Mouse (Mus musculus): ENCODE data around the gene 2210017I01Rik. TPM values are rescaled to one million over a fixed set of nuclear protein-coding genes. Genes with fewer than 3 reads are reported as not detected.

The 2210017I01Rik gene
- polyA plus RNA-seq, 1 experiment: not detected

DNA sequence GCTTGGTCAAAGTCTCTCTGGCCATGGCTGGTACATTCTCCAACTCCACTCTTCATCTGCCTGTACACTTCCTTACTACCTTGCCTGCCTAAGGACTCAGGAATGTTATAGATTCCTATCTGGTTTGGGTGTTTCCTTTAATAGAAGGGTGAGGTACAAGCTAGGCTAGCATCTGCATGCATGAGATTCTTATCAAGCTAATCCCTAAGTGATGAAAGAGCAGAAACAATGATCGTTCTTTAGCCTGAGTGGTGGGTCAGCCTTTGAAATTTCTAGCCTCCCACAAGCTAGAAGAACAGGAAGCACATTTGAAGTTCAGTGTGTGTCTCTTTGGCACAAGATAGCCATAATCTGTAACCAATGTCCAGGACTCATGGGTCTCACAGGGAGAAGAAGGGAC, 2.5 kb upstream of the 2210017I01Rik start:
- H3K27me3 ChIP-seq (ENCODE audit: control insufficient read depth, insufficient read depth, low read length): no peaks in the 10 kb centered on the region
- no peak for TF ChIP-seq POLR2A (IDR thresholded peaks at IDR 0.05; ENCODE audit: low read depth, low read length)
- no peak for TF ChIP-seq CTCF (IDR thresholded peaks at IDR 0.05; ENCODE audit: extremely low read depth, insufficient read depth, insufficient read length, insufficient replicate concordance)
- no peak for DNase-seq (ENCODE audit: low read depth in 1 of 2, low spot score in 2 of 2)
- 29% methylated on average over 1 of the region's 1 CpGs for WGBS
- no peaks in the 10 kb centered on the region for H3K4me1 ChIP-seq (ENCODE audit: control insufficient read depth, insufficient read depth, insufficient read length)
- no peak overlapping the region for H3K4me3 ChIP-seq (ENCODE audit: extremely low read depth, insufficient read depth, insufficient read length)
- H3K27ac ChIP-seq (ENCODE audit: insufficient read depth, low read length): no peak overlapping the region
- H3K36me3 ChIP-seq (ENCODE audit: control insufficient read depth, insufficient read depth, low read length): no peaks in the 10 kb centered on the region

DNA sequence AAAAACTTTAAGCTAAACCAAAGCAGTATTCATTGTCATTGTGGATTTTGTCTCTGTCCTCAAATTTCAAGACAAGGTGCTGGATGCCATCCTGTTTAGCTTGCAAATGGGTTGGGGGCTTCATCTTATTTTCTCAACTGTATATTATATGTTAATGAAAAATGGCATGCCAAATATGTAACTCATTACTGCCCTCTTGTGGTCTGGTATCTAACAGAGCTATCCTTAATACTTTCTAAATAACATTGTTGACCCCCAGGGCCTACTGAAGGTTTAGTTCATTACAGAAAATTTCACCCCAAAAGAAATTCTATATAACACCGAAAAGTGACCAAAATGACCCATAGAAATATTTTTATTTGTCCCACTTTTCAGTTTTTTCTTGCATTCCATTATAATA, 5.1 kb downstream of the 2210017I01Rik start:
- H3K4me3 ChIP-seq (ENCODE audit: extremely low read depth, insufficient read depth, insufficient read length): no peak overlapping the region
- no peak overlapping the region for H3K27ac ChIP-seq (ENCODE audit: insufficient read depth, low read length)
- H3K4me1 ChIP-seq (ENCODE audit: control insufficient read depth, insufficient read depth, insufficient read length): no peaks in the 10 kb centered on the region
- TF ChIP-seq CTCF (IDR thresholded peaks at IDR 0.05; ENCODE audit: extremely low read depth, insufficient read depth, insufficient read length, insufficient replicate concordance) (no peak), POLR2A (IDR thresholded peaks at IDR 0.05; ENCODE audit: low read depth, low read length) (no peak)
- DNase-seq (ENCODE audit: low read depth in 1 of 2, low spot score in 2 of 2): no peak
- H3K27me3 ChIP-seq (ENCODE audit: control insufficient read depth, insufficient read depth, low read length): no peaks in the 10 kb centered on the region
- 51% methylated on average over 1 of the region's 1 CpGs for WGBS
- H3K36me3 ChIP-seq (ENCODE audit: control insufficient read depth, insufficient read depth, low read length): no peaks in the 10 kb centered on the region

DNA sequence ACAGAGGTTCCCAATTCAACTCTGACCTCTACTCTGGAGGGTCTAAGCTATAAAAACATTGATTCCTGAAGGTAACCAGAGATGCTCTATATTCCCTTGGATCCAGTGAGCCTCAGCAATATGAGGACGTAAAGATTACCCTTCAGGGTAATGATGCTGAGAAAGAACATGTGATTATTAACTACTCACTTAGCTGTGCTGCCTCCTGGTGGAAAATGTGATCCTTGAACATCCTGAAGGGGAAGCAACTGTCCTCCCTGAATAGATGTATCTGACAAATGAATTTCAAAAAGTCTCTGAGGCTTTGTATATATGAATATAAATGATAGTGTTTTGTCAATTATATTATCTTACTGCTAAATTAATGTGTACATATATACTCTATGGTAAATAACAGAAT, 6.8 kb downstream of the 2210017I01Rik start:
- Histone ChIP-seq H3K4me3 (ENCODE audit: extremely low read depth, insufficient read depth, insufficient read length) (no peak overlapping the region), H3K36me3 (ENCODE audit: control insufficient read depth, insufficient read depth, low read length) (no peaks in the 10 kb centered on the region), H3K27me3 (ENCODE audit: control insufficient read depth, insufficient read depth, low read length) (no peaks in the 10 kb centered on the region), H3K4me1 (ENCODE audit: control insufficient read depth, insufficient read depth, insufficient read length) (no peaks in the 10 kb centered on the region), H3K27ac (ENCODE audit: insufficient read depth, low read length) (no peak overlapping the region)
- DNase-seq (ENCODE audit: low read depth in 1 of 2, low spot score in 2 of 2): no peak
- WGBS: 55% methylated on average over 1 of the region's 1 CpGs
- TF ChIP-seq POLR2A (IDR thresholded peaks at IDR 0.05; ENCODE audit: low read depth, low read length) (no peak), CTCF (IDR thresholded peaks at IDR 0.05; ENCODE audit: extremely low read depth, insufficient read depth, insufficient read length, insufficient replicate concordance) (no peak)

DNA sequence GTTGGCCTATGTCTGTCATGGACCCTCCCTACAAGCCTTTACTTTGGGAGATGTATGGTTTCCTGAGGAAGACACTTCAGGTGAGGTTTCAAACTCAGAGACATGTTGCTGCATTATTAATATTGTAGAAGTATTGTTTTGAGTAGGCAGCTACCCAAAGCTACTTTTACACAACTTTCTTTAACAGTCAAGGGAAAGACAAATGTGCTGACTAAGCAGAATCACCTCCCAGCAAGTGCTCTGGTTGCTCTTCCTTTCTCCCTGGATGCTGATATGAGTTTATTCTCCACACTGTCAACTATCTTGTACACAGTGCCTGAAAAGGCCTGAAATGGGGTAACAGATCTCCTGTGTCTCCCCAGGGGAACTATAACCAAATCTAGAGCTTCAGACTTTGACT, 7.3 kb downstream of the 2210017I01Rik start:
- Histone ChIP-seq H3K4me3 (ENCODE audit: extremely low read depth, insufficient read depth, insufficient read length) (no peak overlapping the region), H3K27ac (ENCODE audit: insufficient read depth, low read length) (no peak overlapping the region), H3K4me1 (ENCODE audit: control insufficient read depth, insufficient read depth, insufficient read length) (no peaks in the 10 kb centered on the region), H3K36me3 (ENCODE audit: control insufficient read depth, insufficient read depth, low read length) (no peaks in the 10 kb centered on the region), H3K27me3 (ENCODE audit: control insufficient read depth, insufficient read depth, low read length) (no peaks in the 10 kb centered on the region)
- TF ChIP-seq POLR2A (IDR thresholded peaks at IDR 0.05; ENCODE audit: low read depth, low read length) (no peak), CTCF (IDR thresholded peaks at IDR 0.05; ENCODE audit: extremely low read depth, insufficient read depth, insufficient read length, insufficient replicate concordance) (no peak)
- DNase-seq (ENCODE audit: low read depth in 1 of 2, low spot score in 2 of 2): no peak

DNA sequence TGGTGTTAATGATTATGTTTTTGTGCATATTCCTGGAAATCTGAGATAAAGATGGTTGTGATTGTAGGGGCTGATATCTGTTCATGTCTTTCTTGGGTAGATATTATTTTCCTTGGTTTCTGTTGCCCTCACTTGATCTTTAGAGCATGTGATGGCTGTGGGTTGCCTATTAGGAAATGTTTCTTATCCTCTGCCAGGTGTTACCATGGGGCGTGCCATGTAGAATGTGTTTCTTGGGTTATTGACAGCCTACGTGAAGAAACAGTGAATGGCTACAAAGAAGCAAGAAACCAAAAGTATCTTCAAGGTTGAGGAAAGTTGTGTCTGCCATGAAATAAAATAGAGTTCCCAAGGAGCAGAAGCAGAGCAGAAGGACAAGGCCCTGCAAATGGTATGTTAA, 8.9 kb downstream of the 2210017I01Rik start:
- TF ChIP-seq CTCF (IDR thresholded peaks at IDR 0.05; ENCODE audit: extremely low read depth, insufficient read depth, insufficient read length, insufficient replicate concordance): no peak
- TF ChIP-seq POLR2A (IDR thresholded peaks at IDR 0.05; ENCODE audit: low read depth, low read length): no peak
- H3K4me3 ChIP-seq (ENCODE audit: extremely low read depth, insufficient read depth, insufficient read length): no peak overlapping the region
- H3K27ac ChIP-seq (ENCODE audit: insufficient read depth, low read length): no peak overlapping the region
- no peak for DNase-seq (ENCODE audit: low read depth in 1 of 2, low spot score in 2 of 2)
- WGBS: 91% methylated on average over 2 of the region's 2 CpGs
- no peaks in the 10 kb centered on the region for H3K27me3 ChIP-seq (ENCODE audit: control insufficient read depth, insufficient read depth, low read length)
- no peaks in the 10 kb centered on the region for H3K4me1 ChIP-seq (ENCODE audit: control insufficient read depth, insufficient read depth, insufficient read length)
- no peaks in the 10 kb centered on the region for H3K36me3 ChIP-seq (ENCODE audit: control insufficient read depth, insufficient read depth, low read length)

DNA sequence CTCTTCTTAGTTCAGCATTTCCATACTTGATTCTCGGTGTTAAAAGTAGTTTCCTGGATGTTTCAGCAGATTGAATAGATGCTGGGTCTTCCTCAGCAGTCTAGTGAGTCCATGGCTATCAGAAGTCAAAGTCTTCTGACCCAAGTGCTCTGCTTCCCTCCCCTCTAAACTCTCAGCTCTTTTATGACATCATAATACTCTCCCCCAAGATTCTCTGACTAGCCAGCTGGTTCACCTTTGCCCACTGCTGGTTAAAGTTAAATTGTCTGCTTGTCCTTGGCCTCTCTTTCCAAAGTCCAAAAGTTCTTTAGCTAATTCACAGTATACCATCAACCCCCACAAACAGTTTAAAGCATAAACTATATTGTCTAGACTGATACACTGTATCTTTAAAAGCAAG, 18.4 kb downstream of the 2210017I01Rik start, which contains the start of gene Smcp:
TSS of gene Smcp (minus strand) at position 140 of the 400 bp plus-strand sequence.
- H3K27ac ChIP-seq (ENCODE audit: insufficient read depth, low read length): no peak within 1 kb of the TSS
- WGBS: 69% methylated on average over 1 of the region's 1 CpGs
- no peak for TF ChIP-seq POLR2A (IDR thresholded peaks at IDR 0.05; ENCODE audit: low read depth, low read length)
- TF ChIP-seq CTCF (IDR thresholded peaks at IDR 0.05; ENCODE audit: extremely low read depth, insufficient read depth, insufficient read length, insufficient replicate concordance): no peak
- H3K27me3 ChIP-seq (ENCODE audit: control insufficient read depth, insufficient read depth, low read length): no peaks in the 10 kb centered on the region
- H3K4me3 ChIP-seq (ENCODE audit: extremely low read depth, insufficient read depth, insufficient read length): no peak within 1 kb of the TSS; the same call in 1 of the 2 replicates
- no peak for DNase-seq (ENCODE audit: low read depth in 1 of 2, low spot score in 2 of 2)
- no peaks in the 10 kb centered on the region for H3K36me3 ChIP-seq (ENCODE audit: control insufficient read depth, insufficient read depth, low read length)
- H3K4me1 ChIP-seq (ENCODE audit: control insufficient read depth, insufficient read depth, insufficient read length): no peaks in the 10 kb centered on the region

DNA sequence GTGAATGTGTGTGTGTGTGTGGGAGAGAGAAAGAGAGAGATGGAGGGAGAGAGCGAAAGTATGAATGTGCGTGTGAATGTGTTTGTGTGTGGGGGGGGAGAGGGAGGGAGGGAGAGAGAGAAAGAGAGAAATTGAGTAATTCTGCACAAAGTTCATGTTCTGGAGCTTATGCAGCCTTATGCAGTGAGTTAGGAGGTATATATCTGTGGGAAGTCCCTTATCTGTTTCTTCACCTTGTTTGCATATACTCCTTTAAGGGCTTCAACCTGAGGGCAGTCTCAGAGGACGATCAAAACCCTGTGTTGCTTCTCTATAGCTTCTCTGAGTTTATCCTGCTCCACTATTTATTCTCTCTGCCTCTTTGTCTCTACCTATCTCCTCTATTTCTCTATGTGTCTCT, 20.1 kb downstream of the 2210017I01Rik start:
- TF ChIP-seq CTCF (IDR thresholded peaks at IDR 0.05; ENCODE audit: extremely low read depth, insufficient read depth, insufficient read length, insufficient replicate concordance) (no peak), POLR2A (IDR thresholded peaks at IDR 0.05; ENCODE audit: low read depth, low read length) (no peak)
- no peak overlapping the region for H3K4me3 ChIP-seq (ENCODE audit: extremely low read depth, insufficient read depth, insufficient read length)
- no peak for DNase-seq (ENCODE audit: low read depth in 1 of 2, low spot score in 2 of 2)
- no peaks in the 10 kb centered on the region for H3K4me1 ChIP-seq (ENCODE audit: control insufficient read depth, insufficient read depth, insufficient read length)
- 77% methylated on average over 3 of the region's 3 CpGs for WGBS
- no peaks in the 10 kb centered on the region for H3K27me3 ChIP-seq (ENCODE audit: control insufficient read depth, insufficient read depth, low read length)
- no peaks in the 10 kb centered on the region for H3K36me3 ChIP-seq (ENCODE audit: control insufficient read depth, insufficient read depth, low read length)
- H3K27ac ChIP-seq (ENCODE audit: insufficient read depth, low read length): no peak overlapping the region

Data from spleen, adult 2 months (tissue).